Mouse (Mus musculus) WW6 (cell line): ENCODE data around the gene Nt5dc3.

Experiments
- DNase-seq: peaks from one replicate; pipeline ENCODE4 v3.0.0-alpha.2; 2013; ENCODE audit warnings: low read depth, low spot score

Gene Nt5dc3

DNA sequence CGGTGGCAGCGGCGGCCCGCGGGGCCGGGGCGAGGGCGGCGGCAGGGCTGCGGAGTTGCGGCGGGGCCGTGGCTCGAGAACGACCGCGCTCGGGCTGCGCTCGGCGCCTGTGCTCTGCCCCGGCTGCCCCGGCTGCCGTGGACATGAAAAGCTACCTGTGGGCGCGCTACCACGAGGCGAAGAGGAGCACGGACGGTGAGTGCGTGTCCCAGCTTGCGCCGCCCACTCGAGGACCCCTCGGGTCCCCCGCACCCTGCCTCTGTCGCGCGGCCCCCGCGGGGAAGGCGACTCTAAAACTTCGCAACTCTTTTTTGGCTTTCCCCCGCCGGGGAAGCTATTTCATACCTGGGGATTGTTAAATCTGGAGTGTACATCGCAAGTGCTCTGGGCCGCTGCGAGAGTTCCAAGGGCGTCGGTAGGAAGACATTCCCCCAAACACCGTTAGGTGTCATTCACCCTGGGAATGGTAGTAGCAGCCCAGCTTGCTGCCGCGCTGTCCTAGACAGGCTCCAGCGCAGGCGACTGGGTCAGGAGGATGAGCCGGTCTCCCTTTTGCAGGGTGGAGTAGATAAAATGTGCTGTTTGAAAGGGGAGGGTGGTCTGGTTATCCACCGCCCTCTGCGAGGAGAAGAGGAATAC is 431 bp downstream of the Nt5dc3 start:
- DNase-seq: no peak

DNA sequence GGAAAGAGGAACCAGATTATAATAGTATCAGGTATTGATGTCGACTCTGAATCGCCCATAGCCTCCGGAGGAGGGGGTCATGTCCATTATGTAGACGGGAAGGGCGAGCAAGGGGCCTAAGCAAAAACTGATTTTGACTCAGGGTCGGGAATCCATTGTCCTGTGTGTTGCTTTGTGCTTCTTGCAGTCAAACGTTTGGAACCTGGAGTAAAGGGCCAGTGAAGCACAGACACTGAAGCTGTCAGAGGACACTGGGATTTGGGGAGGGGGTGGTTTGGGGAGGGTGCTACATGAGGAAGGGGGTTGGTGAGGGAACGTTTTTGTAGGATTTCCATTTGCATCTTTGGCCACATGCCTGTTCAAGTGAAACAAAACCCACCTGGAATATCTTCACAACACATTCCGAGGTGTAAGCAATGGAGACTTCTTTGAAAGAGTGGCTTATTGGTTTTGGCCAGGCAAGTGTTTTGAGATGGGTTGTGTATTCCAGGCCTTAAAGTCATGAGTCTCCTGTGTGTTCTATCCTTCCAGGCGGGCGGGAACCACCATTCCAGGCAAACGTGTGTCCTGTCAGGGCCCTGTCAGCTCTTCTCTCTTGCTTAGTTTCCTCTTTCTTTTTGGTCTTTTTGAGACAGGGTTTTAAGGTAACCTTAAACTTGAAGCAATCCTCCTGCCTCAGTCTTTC is 1.2 kb downstream of the Nt5dc3 start:
- DNase-seq: no peak

GRCm38 (mm10) chr10:86781641-86782040 is 2.8 kb downstream of the Nt5dc3 start:
- no peak for DNase-seq

- no peak for DNase-seq
These were observed 3.9 kb downstream of the Nt5dc3 start for GRCm38 (mm10) chr10:86782656-86783055.

DNA sequence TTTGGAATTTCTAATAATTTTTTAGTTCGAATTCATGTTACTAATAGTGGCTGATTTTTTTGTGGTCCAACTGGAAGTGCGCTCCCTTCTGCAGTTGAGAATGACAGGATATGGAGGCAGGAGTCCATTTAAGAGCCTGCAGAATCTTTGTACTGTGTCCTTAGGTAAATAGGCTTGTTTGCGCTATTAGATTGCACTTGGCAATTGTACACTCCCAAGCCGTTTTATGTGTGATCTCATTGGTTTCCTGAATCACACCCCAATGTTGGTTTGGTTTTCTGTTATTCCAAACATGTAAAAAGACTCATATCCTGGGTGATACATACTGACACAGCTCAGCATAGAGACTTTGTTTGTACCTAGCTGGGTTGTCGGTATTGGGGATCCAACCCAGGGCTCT is 4.8 kb downstream of the Nt5dc3 start:
- DNase-seq: no peak

DNA sequence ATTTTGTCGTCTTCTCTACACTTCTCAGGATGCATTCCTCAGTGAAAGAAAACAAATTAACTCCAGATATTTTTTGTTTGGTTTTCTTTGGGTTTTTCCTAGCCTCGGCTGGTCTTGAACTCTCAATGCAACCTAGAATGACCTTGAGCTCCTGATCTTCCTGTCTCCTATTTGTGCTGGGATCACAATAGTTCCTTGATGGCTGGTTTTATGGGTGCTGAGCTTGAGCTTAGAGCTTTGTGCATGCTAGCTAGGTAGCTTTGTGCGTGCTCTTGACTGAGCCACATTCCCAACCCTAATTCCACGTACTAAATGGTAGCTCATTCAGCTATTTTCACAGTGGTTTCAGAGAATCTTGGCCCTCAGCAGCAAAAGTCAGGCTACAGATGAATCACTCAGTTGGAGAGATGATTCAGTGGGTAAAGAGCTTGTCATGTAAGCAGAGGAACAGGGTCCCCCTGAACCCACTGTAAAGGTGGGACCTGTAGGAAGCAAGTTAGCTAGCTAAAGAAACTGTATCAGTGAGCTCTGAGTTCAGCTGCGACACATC is 5.4 kb downstream of the Nt5dc3 start:
- no peak for DNase-seq

DNA sequence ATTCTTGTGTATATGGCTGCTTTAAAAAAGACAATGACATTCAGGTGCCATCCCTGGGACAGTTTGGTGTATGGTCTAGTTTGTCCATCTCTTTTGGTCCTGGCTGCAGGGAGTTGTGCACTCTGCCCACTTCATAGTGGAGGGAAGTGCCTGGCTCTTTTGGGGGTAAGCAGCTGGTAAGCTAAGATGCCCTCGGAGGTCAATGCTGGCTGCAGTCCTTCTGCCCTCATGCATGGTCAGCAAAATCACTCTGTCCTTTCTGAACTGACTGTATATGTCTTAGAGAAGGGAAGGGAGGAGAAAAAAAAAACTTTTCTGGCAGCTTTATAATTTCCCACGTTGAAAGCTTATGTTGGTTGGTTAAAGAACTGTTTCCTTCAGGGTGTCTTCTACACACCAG is 6.6 kb downstream of the Nt5dc3 start:
- DNase-seq: no peak

- no peak for DNase-seq
These were observed 7.3 kb downstream of the Nt5dc3 start for GRCm38 (mm10) chr10:86786083-86786482.

DNA sequence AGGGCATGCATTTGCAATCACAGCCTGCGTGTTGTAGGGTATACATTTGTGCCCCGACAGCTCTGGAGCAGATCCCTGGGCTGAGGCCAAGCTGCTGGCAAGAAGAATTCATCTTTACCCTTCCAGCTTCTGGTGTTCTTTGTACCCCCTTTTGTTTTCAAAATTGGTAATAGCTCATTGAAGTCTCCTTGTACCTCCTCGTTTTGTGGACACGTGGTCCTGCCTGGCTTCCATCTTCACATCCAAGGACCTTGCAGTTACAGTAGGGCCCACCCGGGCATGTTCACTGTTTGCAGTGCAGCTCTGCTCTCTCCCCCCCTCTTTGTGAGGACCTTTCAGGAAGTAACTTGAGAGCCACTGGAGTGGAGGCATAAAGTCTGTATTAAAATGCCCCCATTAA is 9.4 kb downstream of the Nt5dc3 start:
- no peak for DNase-seq

DNA sequence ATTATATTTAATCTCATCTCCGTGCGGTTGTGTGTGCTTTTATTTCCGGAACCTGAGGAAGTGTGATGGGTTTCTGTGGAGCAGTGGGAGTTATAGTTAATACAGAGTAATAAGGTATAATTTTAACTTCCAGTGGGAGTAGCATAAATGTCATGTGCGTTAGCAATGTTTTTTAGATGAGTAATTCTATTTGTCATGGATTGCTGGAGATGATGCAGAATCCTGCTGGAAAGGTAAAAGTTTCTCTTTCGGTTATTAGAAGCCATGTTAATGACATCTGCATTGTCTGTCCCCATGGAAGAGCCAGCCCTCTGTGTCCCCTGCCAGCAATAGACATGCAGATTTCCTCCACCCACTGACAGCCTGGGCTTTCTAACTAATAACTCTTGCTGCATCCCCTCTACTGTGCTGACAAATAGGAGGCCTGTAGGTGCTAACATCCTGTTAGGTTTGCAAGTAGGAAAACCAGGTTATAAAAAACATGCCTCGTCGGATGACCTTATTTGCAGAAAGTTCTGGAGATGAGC is 10.4 kb downstream of the Nt5dc3 start:
- DNase-seq: no peak

GRCm38 (mm10) chr10:86791507-86792184 is 12.8 kb downstream of the Nt5dc3 start:
- DNase-seq: no peak

DNA sequence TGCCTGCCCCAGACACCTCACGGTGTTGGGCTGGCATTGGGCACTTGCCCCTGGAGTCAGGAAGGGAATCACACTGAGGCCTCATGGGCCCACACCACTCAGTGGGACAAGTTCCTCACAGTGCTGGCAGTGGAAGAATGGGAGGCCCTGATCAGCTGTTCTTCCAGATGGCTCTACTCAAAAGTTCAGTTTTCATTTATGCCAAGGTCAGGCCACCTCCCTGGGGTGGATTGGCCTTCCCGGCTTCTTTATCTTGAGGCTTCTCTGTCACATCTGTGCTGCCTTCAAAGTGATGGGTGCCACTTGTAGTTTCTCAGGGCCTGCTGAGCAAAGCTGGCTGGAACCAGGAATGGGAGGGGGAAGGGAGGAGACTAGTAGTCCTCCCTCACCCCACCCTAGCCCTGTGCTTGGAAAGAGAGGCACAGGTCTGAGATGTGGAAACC is 14.7 kb downstream of the Nt5dc3 start:
- no peak for DNase-seq

DNA sequence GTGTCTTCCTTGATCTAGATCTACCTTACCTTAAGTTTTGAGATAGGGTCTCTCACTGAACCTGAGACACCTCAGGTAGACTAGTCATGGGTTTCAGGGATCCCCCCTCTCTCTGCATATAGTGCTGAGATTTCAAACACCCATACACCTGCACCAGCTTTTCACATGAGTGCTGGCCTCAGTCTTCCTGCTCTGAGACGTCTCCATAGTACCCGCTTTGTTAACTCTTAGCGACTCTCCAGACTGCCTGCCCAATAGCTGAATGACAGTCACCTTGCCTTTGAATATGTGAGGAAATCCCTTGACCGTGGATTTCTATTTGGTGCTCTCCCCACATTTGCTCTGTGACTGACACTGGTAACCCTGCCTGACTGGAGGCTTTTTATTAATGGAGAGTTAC is 15.4 kb downstream of the Nt5dc3 start:
- DNase-seq: no peak

GRCm38 (mm10) chr10:86794794-86795535 is 16.2 kb downstream of the Nt5dc3 start:
- DNase-seq: no peak

DNA sequence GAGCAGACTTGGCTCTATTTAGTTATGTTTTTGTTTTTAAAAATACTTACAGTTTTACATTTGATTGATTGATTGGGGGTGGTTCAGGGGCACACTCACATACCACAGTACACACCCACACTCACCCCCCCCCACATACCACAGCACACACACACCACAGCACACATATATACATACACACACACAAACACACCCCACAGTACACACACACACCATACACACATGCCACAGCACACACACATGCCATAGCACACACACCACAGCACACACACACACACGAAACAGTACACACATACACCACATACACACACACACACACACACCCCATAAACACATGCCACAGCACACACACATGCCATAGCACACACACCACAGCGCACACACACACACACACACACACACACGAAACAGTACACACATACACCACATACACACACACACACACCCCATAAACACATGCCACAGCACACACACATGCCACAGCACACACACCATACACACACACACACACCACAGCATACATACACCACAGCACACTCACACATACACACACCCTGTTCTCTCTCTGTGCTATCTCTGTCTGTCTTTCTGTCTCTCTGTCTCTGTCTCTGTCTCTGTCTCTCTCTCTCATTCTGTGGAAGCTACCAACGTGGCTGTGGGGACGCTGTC is 17.4 kb downstream of the Nt5dc3 start:
- DNase-seq: no peak

DNA sequence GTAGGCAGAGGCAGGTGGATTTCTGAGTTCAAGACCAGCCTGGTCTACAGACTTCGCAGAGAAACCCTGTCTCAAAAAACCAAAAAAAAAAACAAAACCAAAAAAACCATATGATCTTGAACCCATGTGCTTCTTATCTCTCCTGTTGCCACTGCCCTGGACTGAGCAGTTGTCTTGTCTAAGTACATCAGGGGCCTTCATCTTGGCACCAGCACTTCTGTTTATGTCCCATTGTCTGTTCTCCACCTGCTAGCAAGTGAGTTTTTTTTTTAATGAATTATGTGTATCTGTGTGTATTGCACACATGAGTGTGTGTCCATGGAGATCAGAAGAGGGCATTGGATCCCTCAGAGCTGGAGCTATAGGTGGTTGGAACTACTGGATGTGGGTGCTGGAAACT is 28.6 kb downstream of the Nt5dc3 start:
- no peak for DNase-seq

DNA sequence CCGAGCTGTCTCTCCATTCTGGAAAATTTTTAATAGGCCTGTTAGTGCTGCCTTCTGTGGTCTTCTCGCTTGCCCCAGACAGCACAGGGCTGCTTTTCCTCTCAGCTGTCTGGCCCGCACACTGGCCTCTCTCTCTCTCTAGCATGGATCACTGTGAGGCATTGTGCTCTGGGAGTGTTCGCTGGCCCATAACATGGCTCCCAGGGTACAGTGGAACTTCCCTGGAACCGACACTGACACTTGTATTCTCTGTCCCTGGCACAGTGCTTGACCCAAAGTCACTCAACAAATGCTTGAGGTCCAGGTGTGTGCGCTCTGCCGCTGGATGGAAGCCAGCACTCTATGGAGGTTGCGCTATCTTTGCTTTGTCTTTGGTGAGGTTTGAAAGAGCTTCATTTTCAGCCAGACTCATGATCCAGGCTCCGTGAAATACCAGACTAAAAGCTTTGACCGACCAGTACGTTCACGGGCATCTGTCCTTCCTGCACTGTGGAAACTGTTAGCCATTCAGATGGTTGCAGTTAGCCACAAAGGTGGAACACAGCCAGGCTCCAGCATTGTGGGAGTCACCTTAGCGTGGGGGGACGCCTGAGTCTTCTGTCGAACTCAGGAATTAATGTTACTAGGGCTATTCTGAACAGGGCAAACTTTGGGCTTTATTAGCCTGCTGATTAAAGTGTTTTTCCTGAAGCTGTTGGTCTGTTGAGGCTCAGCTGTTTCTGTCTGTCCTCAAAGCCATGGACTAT is 29.4 kb downstream of the Nt5dc3 start:
- no peak for DNase-seq

DNA sequence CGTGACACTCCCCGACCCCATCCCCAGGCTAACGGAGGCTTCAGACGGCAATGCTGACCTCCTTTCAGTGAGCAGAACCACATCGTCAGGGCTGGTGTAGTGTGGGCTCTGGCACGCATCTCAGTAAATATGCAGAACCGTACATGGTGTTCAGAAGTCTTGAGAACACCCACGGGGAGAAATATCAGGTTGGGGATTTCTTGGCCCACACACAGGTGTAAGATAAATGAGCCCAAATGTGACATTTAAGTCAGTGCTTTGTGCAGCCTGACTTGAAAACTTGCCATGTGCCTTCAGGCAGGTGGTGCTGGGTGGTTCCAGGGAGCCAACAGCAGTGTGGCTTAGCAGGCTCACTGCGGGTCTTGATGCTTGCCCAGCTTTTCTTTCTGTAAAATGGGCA is 31.2 kb downstream of the Nt5dc3 start:
- no peak for DNase-seq

- DNase-seq: no peak
These were observed 31.8 kb downstream of the Nt5dc3 start for GRCm38 (mm10) chr10:86810612-86811011.
